Mouse (Mus musculus) megakaryocyte, adult 5-6 weeks (primary cell): Measurements from ENCODE around the gene Itsn2. TPM values are rescaled to one million over a fixed set of nuclear protein-coding genes. Genes with fewer than 3 reads are reported as not detected.
"Not testable (repeated sequence)": the region's sequence is repeated elsewhere in the genome, so short reads cannot be mapped to it uniquely, and the experiment has no call there.

Source experiments
- ATAC-seq: 2 replicates; pipeline ENCODE4 v1.8.0; 2016; ENCODE audit warnings: mild to moderate bottlenecking, inconsistent platforms; ENCODE audit not compliant: poor library complexity, severe bottlenecking
- total RNA-seq, 2 experiments: library from RNA; stranded (forward) in 1 of 2; stranded (reverse) in 1 of 2; fragments of 153-499, 151-499 nt in 1 of 2; fragments of 221-1000, 200-1000 nt in 1 of 2; gene quantifications; 2 replicates each; pipeline versions ENCODE4 v1.2.3 to v1.2.4; 2015 to 2017

The Itsn2 gene
- 94.6 and 113 TPM in 2 replicates for total RNA-seq (2015)
- total RNA-seq (2017): 201 and 212 TPM in 2 replicates

- peak; percentile 80 for ATAC-seq
Measured at GRCm38 (mm10) chr12:4592541-4593165, at the start of gene Itsn2, which contains the start of gene Gm3625. TSS of gene Itsn2 (plus strand) at chr12:4592638. TSS of gene Gm3625 (minus strand) at chr12:4592927.

GRCm38 (mm10) chr12:4544400-4544919, 48.0 kb upstream of the Itsn2 start:
- peak; percentile 80 for ATAC-seq

- peak; percentile 88 for ATAC-seq
Measured at GRCm38 (mm10) chr12:4545425-4545824, 47.0 kb upstream of the Itsn2 start.

- ATAC-seq: no peak
Measured at GRCm38 (mm10) chr12:4546491-4546890, 45.9 kb upstream of the Itsn2 start.

- ATAC-seq: no peak
Measured at GRCm38 (mm10) chr12:4547557-4547956, 44.9 kb upstream of the Itsn2 start.

GRCm38 (mm10) chr12:4548053-4549013, 44.1 kb upstream of the Itsn2 start:
- ATAC-seq: peak; percentile 76

- not testable (repeated sequence) for ATAC-seq
Measured at GRCm38 (mm10) chr12:4553704-4554103, 38.7 kb upstream of the Itsn2 start.

GRCm38 (mm10) chr12:4555451-4555850, 37.0 kb upstream of the Itsn2 start:
- no peak for ATAC-seq

GRCm38 (mm10) chr12:4556891-4557290, 35.5 kb upstream of the Itsn2 start:
- ATAC-seq: no peak

GRCm38 (mm10) chr12:4557436-4557835, 35.0 kb upstream of the Itsn2 start:
- no peak for ATAC-seq

- ATAC-seq: no peak
Measured at GRCm38 (mm10) chr12:4558013-4558412, 34.4 kb upstream of the Itsn2 start.

- no peak for ATAC-seq
Measured at GRCm38 (mm10) chr12:4558475-4559279, 33.8 kb upstream of the Itsn2 start.

GRCm38 (mm10) chr12:4571864-4572263, 20.6 kb upstream of the Itsn2 start:
- peak; percentile 100 for ATAC-seq

GRCm38 (mm10) chr12:4574065-4574464, 18.4 kb upstream of the Itsn2 start:
- ATAC-seq: no peak

GRCm38 (mm10) chr12:4582326-4582725, 10.1 kb upstream of the Itsn2 start:
- ATAC-seq: no peak

- ATAC-seq: no peak
Measured at GRCm38 (mm10) chr12:4587846-4588245, 4.6 kb upstream of the Itsn2 start.

GRCm38 (mm10) chr12:4588603-4589002, 3.8 kb upstream of the Itsn2 start:
- ATAC-seq: no peak

GRCm38 (mm10) chr12:4592025-4592424, 413 bp upstream of the Itsn2 start:
- no peak for ATAC-seq

GRCm38 (mm10) chr12:4593166-4593929, 910 bp downstream of the Itsn2 start:
- ATAC-seq: peak; percentile 52

GRCm38 (mm10) chr12:4593930-4594391, 1.5 kb downstream of the Itsn2 start:
- no peak for ATAC-seq
